Mouse (Mus musculus) neural tube, embryonic 13.5 days (tissue): ENCODE measurements around the gene Cdiptos. TPM values are rescaled to one million over a fixed set of nuclear protein-coding genes. Genes with fewer than 3 reads are reported as not detected.

Experiments used
- ATAC-seq: fragments of 200-750 bp; cut with Nextera tagmentation; 2 replicates; pipeline ENCODE4 v1.8.0; 2017; ENCODE audit warnings: low read depth, mild to moderate bottlenecking, moderate TSS enrichment, moderate library complexity
- H3K27ac ChIP-seq: fragments of 300-500 bp; sonication (generic); replicated peaks from 2 replicates; pipeline ENCODE4 v1.5.1; 2015; ENCODE audit warnings: moderate library complexity, mild to moderate bottlenecking, inconsistent platforms
- H3K27me3 ChIP-seq: fragments of 300-500 bp; sonication (generic); 2 replicates; pipeline ENCODE4 v1.6.1; 2015; ENCODE audit warnings: mild to moderate bottlenecking, inconsistent platforms
- H3K36me3 ChIP-seq: fragments of 300-500 bp; sonication (generic); 2 replicates; pipeline ENCODE4 v1.6.1; 2015; ENCODE audit warnings: mild to moderate bottlenecking, inconsistent platforms
- H3K4me1 ChIP-seq: fragments of 300-500 bp; sonication (generic); replicated peaks from 2 replicates; pipeline ENCODE4 v1.6.1; 2015; ENCODE audit warnings: inconsistent platforms
- H3K4me2 ChIP-seq: fragments of 300-500 bp; sonication (generic); 2 replicates; pipeline ENCODE4 v1.6.1; 2015; ENCODE audit warnings: inconsistent platforms, mild to moderate bottlenecking, moderate library complexity
- H3K4me3 ChIP-seq: fragments of 300-500 bp; sonication (generic); 2 replicates; pipeline ENCODE4 v1.5.1; 2015; ENCODE audit warnings: mild to moderate bottlenecking, inconsistent platforms
- H3K9ac ChIP-seq: fragments of 300-500 bp; sonication (generic); 2 replicates; pipeline ENCODE4 v1.6.1; 2015; ENCODE audit warnings: moderate library complexity, mild to moderate bottlenecking, inconsistent platforms
- H3K9me3 ChIP-seq: fragments of 300-500 bp; sonication (generic); 2 replicates; pipeline ENCODE4 v1.6.1; 2016; ENCODE audit warnings: inconsistent platforms
- WGBS: fragments of 180-500 bp; shearing (Covaris S2); methylation state at CpG from one replicate; pipeline ENCODE4 v1.1.7; 2015; 5-methylcytosine and 5-hydroxymethylcytosine counted together
- polyA plus RNA-seq: library from polyadenylated mRNA; unstranded; fragments of >200 nt; fragmentation: Nextera tagmentation; extraction: Ambion mirVana; gene quantifications from 2 replicates; pipeline ENCODE4 v1.2.1, GENCODE M21; 2015

Cdiptos gene
- polyA plus RNA-seq, 1 experiment from 2014 or later = 1.2 TPM

GRCm38 (mm10) chr7:127012374-127012773, 36.5 kb upstream of the Cdiptos start:
- H3K9ac ChIP-seq = no peak overlapping the region
- no peaks in the 10 kb centered on the region for H3K27me3 ChIP-seq
- ATAC-seq = no peak
- H3K4me3 ChIP-seq = no peak overlapping the region
- 89% methylated on average over 6 of the region's 6 CpGs for WGBS
- no peaks in the 10 kb centered on the region for H3K9me3 ChIP-seq
- H3K4me2 ChIP-seq = no peak overlapping the region
- H3K36me3 ChIP-seq = peaks cover 38% of the 10 kb centered on the region
- H3K4me1 ChIP-seq = peaks cover 44% of the 10 kb centered on the region
- H3K27ac ChIP-seq = no peak overlapping the region

- Histone ChIP-seq H3K36me3 (peaks cover 38% of the 10 kb centered on the region), H3K27me3 (no peaks in the 10 kb centered on the region), H3K4me2 (no peak overlapping the region), H3K9me3 (no peaks in the 10 kb centered on the region), H3K4me1 (peaks cover 43% of the 10 kb centered on the region), H3K27ac (no peak overlapping the region), H3K4me3 (no peak overlapping the region), H3K9ac (no peak overlapping the region)
- ATAC-seq = no peak
- WGBS = 73% methylated on average over 2 of the region's 2 CpGs
Observed at GRCm38 (mm10) chr7:127011717-127012116, 35.8 kb upstream of the Cdiptos start.

GRCm38 (mm10) chr7:127011051-127011450, 35.2 kb upstream of the Cdiptos start:
- H3K4me1 ChIP-seq = peaks cover 40% of the 10 kb centered on the region
- WGBS = 79% methylated on average over 2 of the region's 2 CpGs
- H3K36me3 ChIP-seq = peaks cover 38% of the 10 kb centered on the region
- H3K9ac ChIP-seq = no peak overlapping the region
- H3K4me2 ChIP-seq = no peak overlapping the region
- no peak overlapping the region for H3K4me3 ChIP-seq
- no peaks in the 10 kb centered on the region for H3K27me3 ChIP-seq
- no peak overlapping the region for H3K27ac ChIP-seq
- ATAC-seq = no peak
- no peaks in the 10 kb centered on the region for H3K9me3 ChIP-seq

GRCm38 (mm10) chr7:127009307-127010085, 33.6 kb upstream of the Cdiptos start:
- H3K9ac ChIP-seq = no peak overlapping the region
- H3K4me3 ChIP-seq = no peak overlapping the region
- peaks cover 25% of the 10 kb centered on the region for H3K4me1 ChIP-seq
- 83% methylated on average over 17 of the region's 17 CpGs for WGBS
- no peak for ATAC-seq
- peaks cover 26% of the 10 kb centered on the region for H3K36me3 ChIP-seq
- peak overlapping the region; percentile 63; the same call in 1 of the 2 replicates for H3K27ac ChIP-seq
- no peak overlapping the region for H3K4me2 ChIP-seq
- H3K27me3 ChIP-seq = no peaks in the 10 kb centered on the region
- H3K9me3 ChIP-seq = no peaks in the 10 kb centered on the region

- peak overlapping the region; percentile 14; the same call in 1 of the 2 replicates for H3K9ac ChIP-seq
- no peaks in the 10 kb centered on the region for H3K9me3 ChIP-seq
- peaks cover 16% of the 10 kb centered on the region for H3K36me3 ChIP-seq
- H3K27me3 ChIP-seq = no peaks in the 10 kb centered on the region
- WGBS = 54% methylated on average over 9 of the region's 9 CpGs
- peaks cover 17% of the 10 kb centered on the region; the same call in 1 of the 2 replicates for H3K4me1 ChIP-seq
- H3K4me2 ChIP-seq = no peak overlapping the region
- peak overlapping the region; percentile 63 for H3K27ac ChIP-seq
- no peak overlapping the region for H3K4me3 ChIP-seq
- ATAC-seq = 0 out of 2 replicates have a peak, but pooled peaks have one; percentile 68
Observed at GRCm38 (mm10) chr7:127008239-127009019, 32.5 kb upstream of the Cdiptos start.

- no peaks in the 10 kb centered on the region for H3K27me3 ChIP-seq
- H3K9ac ChIP-seq = no peak overlapping the region
- no peaks in the 10 kb centered on the region for H3K9me3 ChIP-seq
- H3K4me2 ChIP-seq = no peak overlapping the region
- H3K4me3 ChIP-seq = no peak overlapping the region
- peaks cover 6% of the 10 kb centered on the region for H3K36me3 ChIP-seq
- H3K27ac ChIP-seq = 0 out of 2 replicates have a peak overlapping the region, but pooled peaks have one; percentile 7
- 80% methylated on average over 6 of the region's 6 CpGs for WGBS
- no peak for ATAC-seq
- H3K4me1 ChIP-seq = peaks cover 14% of the 10 kb centered on the region; the same call in 1 of the 2 replicates
Observed at GRCm38 (mm10) chr7:127007313-127008024, 31.6 kb upstream of the Cdiptos start.

GRCm38 (mm10) chr7:127004122-127004875, 28.4 kb upstream of the Cdiptos start:
- Histone ChIP-seq H3K36me3 (no peaks in the 10 kb centered on the region), H3K4me1 (peaks cover 13% of the 10 kb centered on the region; the same call in 1 of the 2 replicates), H3K4me2 (no peak overlapping the region), H3K9ac (no peak overlapping the region), H3K4me3 (no peak overlapping the region), H3K27ac (no peak overlapping the region), H3K9me3 (no peaks in the 10 kb centered on the region), H3K27me3 (no peaks in the 10 kb centered on the region)
- WGBS = 91% methylated on average over 4 of the region's 4 CpGs
- ATAC-seq = no peak

GRCm38 (mm10) chr7:127003620-127004019, 27.7 kb upstream of the Cdiptos start:
- no peak overlapping the region for H3K4me2 ChIP-seq
- no peak overlapping the region for H3K9ac ChIP-seq
- no peak overlapping the region for H3K4me3 ChIP-seq
- H3K27ac ChIP-seq = no peak overlapping the region
- ATAC-seq = no peak
- WGBS = 87% methylated on average over 5 of the region's 5 CpGs
- H3K36me3 ChIP-seq = no peaks in the 10 kb centered on the region
- no peaks in the 10 kb centered on the region for H3K27me3 ChIP-seq
- H3K9me3 ChIP-seq = no peaks in the 10 kb centered on the region
- H3K4me1 ChIP-seq = peaks cover 6% of the 10 kb centered on the region; the same call in 1 of the 2 replicates

- Histone ChIP-seq H3K27ac (no peak overlapping the region), H3K36me3 (no peaks in the 10 kb centered on the region), H3K4me2 (no peak overlapping the region), H3K9me3 (no peaks in the 10 kb centered on the region), H3K27me3 (no peaks in the 10 kb centered on the region), H3K9ac (no peak overlapping the region), H3K4me3 (no peak overlapping the region), H3K4me1 (no peaks in the 10 kb centered on the region)
- no peak for ATAC-seq
- 86% methylated on average over 10 of the region's 10 CpGs for WGBS
Observed at GRCm38 (mm10) chr7:126999568-126999967, 23.7 kb upstream of the Cdiptos start.

GRCm38 (mm10) chr7:126996449-126996848, 20.6 kb upstream of the Cdiptos start:
- Histone ChIP-seq H3K27ac (no peak overlapping the region), H3K4me3 (no peak overlapping the region), H3K4me2 (no peak overlapping the region), H3K27me3 (no peaks in the 10 kb centered on the region), H3K4me1 (no peaks in the 10 kb centered on the region), H3K36me3 (no peaks in the 10 kb centered on the region), H3K9ac (no peak overlapping the region), H3K9me3 (no peaks in the 10 kb centered on the region)
- ATAC-seq = no peak
- 84% methylated on average over 4 of the region's 4 CpGs for WGBS

GRCm38 (mm10) chr7:126988816-126989215, 12.9 kb upstream of the Cdiptos start:
- Histone ChIP-seq H3K36me3 (no peaks in the 10 kb centered on the region), H3K27me3 (no peaks in the 10 kb centered on the region), H3K27ac (no peak overlapping the region), H3K9me3 (no peaks in the 10 kb centered on the region), H3K9ac (no peak overlapping the region), H3K4me1 (no peaks in the 10 kb centered on the region), H3K4me3 (no peak overlapping the region), H3K4me2 (no peak overlapping the region)
- 70% methylated on average over 8 of the region's 8 CpGs for WGBS
- no peak for ATAC-seq
